Mouse (Mus musculus) liver, postnatal 0 days (tissue): ENCODE measurements at regions not wholly inside any gene's neighbourhood (a gene's known extent, or its start where the extent isn't known, plus 50 kb on each side); places are given as distances from the start of the nearest gene placed in this dataset.

Source experiments
- CTCF ChIP-seq: sonication (generic); IDR thresholded peaks from 2 replicates; pipeline ENCODE4 v1.5.1; 2016; ENCODE audit warnings: antibody characterized with exemption, low read depth
- EP300 ChIP-seq: IDR thresholded peaks from 2 replicates; pipeline ENCODE4 v1.6.1; 2016; ENCODE audit warnings: antibody characterized with exemption, low read depth, mild to moderate bottlenecking

- TF ChIP-seq CTCF: no peak
- no peak for TF ChIP-seq EP300
Measured at GRCm38 (mm10) chr11:114336839-114337484, 270.1 kb upstream of the Sdk2 start.
